Mouse (Mus musculus) heart, embryonic 10.5 days (tissue): ENCODE data around the gene Cnksr1. TPM values are rescaled to one million over a fixed set of nuclear protein-coding genes. Genes with fewer than 3 reads are reported as not detected.
"Not testable (repeated sequence)": the region's sequence is repeated elsewhere in the genome, so short reads cannot be mapped to it uniquely, and the experiment has no call there.

ENCODE experiments used
- DNase-seq: peaks from one replicate; pipeline ENCODE4 v3.0.0-alpha.2; 2017; ENCODE audit warnings: low spot score
- H3K27ac ChIP-seq: fragments of 300-500 bp; sonication (generic); 2 replicates; pipeline ENCODE4 v1.5.1; 2016; ENCODE audit warnings: mild to moderate bottlenecking
- H3K27me3 ChIP-seq: fragments of 300-500 bp; sonication (generic); 2 replicates; pipeline ENCODE4 v1.6.1; 2016; ENCODE audit warnings: mild to moderate bottlenecking; ENCODE audit not compliant: poor library complexity, insufficient read depth, severe bottlenecking
- H3K36me3 ChIP-seq: fragments of 300-500 bp; sonication (generic); 2 replicates; pipeline ENCODE4 v1.6.1; 2016; ENCODE audit warnings: mild to moderate bottlenecking, moderate library complexity
- H3K4me1 ChIP-seq: fragments of 300-500 bp; sonication (generic); 2 replicates; pipeline ENCODE4 v1.6.1; 2016; ENCODE audit warnings: mild to moderate bottlenecking
- H3K4me3 ChIP-seq: fragments of 300-500 bp; sonication (generic); 2 replicates; pipeline ENCODE4 v1.5.1; 2016; ENCODE audit warnings: mild to moderate bottlenecking, moderate library complexity
- H3K9me3 ChIP-seq: fragments of 300-500 bp; sonication (generic); 2 replicates; pipeline ENCODE4 v1.6.1; 2016; ENCODE audit warnings: mild to moderate bottlenecking, moderate library complexity
- WGBS: fragments of 180-500 bp; shearing (Covaris S2); methylation state at CpG from one replicate; pipeline ENCODE4 v1.1.7; 2016; 5-methylcytosine and 5-hydroxymethylcytosine counted together
- polyA plus RNA-seq: library from polyadenylated mRNA; unstranded; fragments of >200 nt; fragmentation: Nextera tagmentation; extraction: Ambion mirVana; gene quantifications from 2 replicates; pipeline ENCODE4 v1.2.1, GENCODE M21; 2016

The Cnksr1 gene
- 1.2 TPM in 2 replicates for polyA plus RNA-seq

- Histone ChIP-seq H3K27ac (peak within 1 kb of the TSS; percentile 74), H3K27me3 (peaks cover 54% of the 10 kb centered on the region), H3K4me1 (peaks cover 20% of the 10 kb centered on the region), H3K9me3 (no peaks in the 10 kb centered on the region), H3K36me3 (no peaks in the 10 kb centered on the region), H3K4me3 (peak within 1 kb of the TSS; percentile 59)
- DNase-seq = no peak
- 1% methylated on average over 18 of the region's 18 CpGs for WGBS
These were observed at the start of gene Cnksr1 for GRCm38 (mm10) chr4:134238279-134238651. TSS of gene Cnksr1 (minus strand) at chr4:134238399.

GRCm38 (mm10) chr4:134287575-134288025, 49.4 kb upstream of the Cnksr1 start, which contains the start of gene Pdik1l:
TSS of gene Pdik1l (minus strand) at chr4:134287895.
- peak; percentile 90 for DNase-seq
- H3K27me3 ChIP-seq = no peaks in the 10 kb centered on the region
- H3K27ac ChIP-seq = peak within 1 kb of the TSS; percentile 99
- peaks cover 49% of the 10 kb centered on the region for H3K4me1 ChIP-seq
- H3K4me3 ChIP-seq = peak within 1 kb of the TSS; percentile 99
- H3K36me3 ChIP-seq = peaks cover 22% of the 10 kb centered on the region
- WGBS = under 1% methylated on average over 43 of the region's 43 CpGs
- no peaks in the 10 kb centered on the region for H3K9me3 ChIP-seq

- peak overlapping the region; percentile 99 for H3K27ac ChIP-seq
- WGBS = under 1% methylated on average over 59 of the region's 59 CpGs
- no peaks in the 10 kb centered on the region for H3K27me3 ChIP-seq
- peak; percentile 95 for DNase-seq
- peaks cover 27% of the 10 kb centered on the region for H3K36me3 ChIP-seq
- no peaks in the 10 kb centered on the region for H3K9me3 ChIP-seq
- peak overlapping the region; percentile 99 for H3K4me3 ChIP-seq
- H3K4me1 ChIP-seq = peaks cover 44% of the 10 kb centered on the region
These were observed 49.0 kb upstream of the Cnksr1 start for GRCm38 (mm10) chr4:134287168-134287564.

- Histone ChIP-seq H3K36me3 (peaks cover 32% of the 10 kb centered on the region), H3K4me3 (peak overlapping the region; percentile 99), H3K27ac (peak overlapping the region; percentile 99), H3K4me1 (peaks cover 41% of the 10 kb centered on the region), H3K27me3 (no peaks in the 10 kb centered on the region), H3K9me3 (no peaks in the 10 kb centered on the region)
- DNase-seq = peak; percentile 84
- WGBS = 3% methylated on average over 59 of the region's 59 CpGs
These were observed 48.3 kb upstream of the Cnksr1 start for GRCm38 (mm10) chr4:134286226-134287167.

- 46% methylated on average over 2 of the region's 2 CpGs for WGBS
- Histone ChIP-seq H3K27ac (no peak overlapping the region; the same call in 1 of the 2 replicates), H3K36me3 (peaks cover 43% of the 10 kb centered on the region), H3K4me1 (peaks cover 41% of the 10 kb centered on the region), H3K9me3 (no peaks in the 10 kb centered on the region), H3K4me3 (no peak overlapping the region), H3K27me3 (no peaks in the 10 kb centered on the region)
- DNase-seq = no peak
These were observed 46.7 kb upstream of the Cnksr1 start for GRCm38 (mm10) chr4:134284942-134285341.

GRCm38 (mm10) chr4:134273417-134274345, 35.5 kb upstream of the Cnksr1 start:
- no peaks in the 10 kb centered on the region for H3K27me3 ChIP-seq
- peak overlapping the region; percentile 77 for H3K27ac ChIP-seq
- peak; percentile 93 for DNase-seq

GRCm38 (mm10) chr4:134272731-134273416, 34.7 kb upstream of the Cnksr1 start:
- 19% methylated on average over 12 of the region's 13 CpGs for WGBS
- H3K27ac ChIP-seq = peak overlapping the region; percentile 77
- no peaks in the 10 kb centered on the region for H3K9me3 ChIP-seq
- peaks cover 4% of the 10 kb centered on the region; the same call in 1 of the 2 replicates for H3K4me1 ChIP-seq
- peak overlapping the region; percentile 52 for H3K4me3 ChIP-seq
- H3K36me3 ChIP-seq = peaks cover 20% of the 10 kb centered on the region
- H3K27me3 ChIP-seq = no peaks in the 10 kb centered on the region
- no peak for DNase-seq

More at GRCm38 (mm10) chr4:134273417-134274345, 35.5 kb upstream of the Cnksr1 start:
- H3K9me3 ChIP-seq = no peaks in the 10 kb centered on the region
- WGBS = 2% methylated on average over 14 of the region's 14 CpGs
- peaks cover 28% of the 10 kb centered on the region for H3K36me3 ChIP-seq
- peaks cover 4% of the 10 kb centered on the region; the same call in 1 of the 2 replicates for H3K4me1 ChIP-seq
- peak overlapping the region; percentile 52 for H3K4me3 ChIP-seq

- WGBS = 82% methylated on average over 7 of the region's 7 CpGs
- no peak for DNase-seq
- Histone ChIP-seq H3K36me3 (peaks cover 11% of the 10 kb centered on the region; the same call in 1 of the 2 replicates), H3K27ac (no peak overlapping the region), H3K27me3 (no peaks in the 10 kb centered on the region), H3K9me3 (no peaks in the 10 kb centered on the region), H3K4me1 (peaks cover 4% of the 10 kb centered on the region; the same call in 1 of the 2 replicates), H3K4me3 (no peak overlapping the region)
These were observed 33.8 kb upstream of the Cnksr1 start for GRCm38 (mm10) chr4:134271979-134272378.

GRCm38 (mm10) chr4:134269622-134270021, 31.4 kb upstream of the Cnksr1 start:
- H3K27ac ChIP-seq, H3K27me3 ChIP-seq, H3K36me3 ChIP-seq, H3K4me3 ChIP-seq, DNase-seq, H3K9me3 ChIP-seq, H3K4me1 ChIP-seq: not testable (repeated sequence)

- Histone ChIP-seq H3K36me3 (no peaks in the 10 kb centered on the region), H3K4me1 (no peaks in the 10 kb centered on the region; the same call in 1 of the 2 replicates), H3K27ac (no peak overlapping the region), H3K4me3 (no peak overlapping the region), H3K27me3 (no peaks in the 10 kb centered on the region), H3K9me3 (no peaks in the 10 kb centered on the region; the same call in 1 of the 2 replicates)
- DNase-seq = no peak
- WGBS = 78% methylated on average over 19 of the region's 19 CpGs
These were observed 30.0 kb upstream of the Cnksr1 start for GRCm38 (mm10) chr4:134268102-134268655.

GRCm38 (mm10) chr4:134265860-134266585, 27.8 kb upstream of the Cnksr1 start:
- no peak for DNase-seq
- 58% methylated on average over 9 of the region's 9 CpGs for WGBS
- no peaks in the 10 kb centered on the region for H3K36me3 ChIP-seq

More at GRCm38 (mm10) chr4:134265860-134266585, 27.8 kb upstream of the Cnksr1 start:
- H3K9me3 ChIP-seq = no peaks in the 10 kb centered on the region; the same call in 1 of the 2 replicates
- no peaks in the 10 kb centered on the region for H3K27me3 ChIP-seq
- H3K27ac ChIP-seq = no peak overlapping the region
- no peak overlapping the region for H3K4me3 ChIP-seq
- no peaks in the 10 kb centered on the region for H3K4me1 ChIP-seq
